Mouse (Mus musculus) thymus, adult 2 months (tissue): ENCODE measurements around the gene Hoxa7.

Experiments used
- CTCF ChIP-seq: fragments of 200-500 bp; IDR thresholded peaks from 2 replicates; pipeline ENCODE4 v1.5.1; 2012; ENCODE audit warnings: mild to moderate bottlenecking, control low read depth, low read length, moderate library complexity, borderline replicate concordance; ENCODE audit not compliant: control insufficient read depth, poor library complexity, insufficient read depth; ENCODE audit errors: extremely low read depth
- POLR2A ChIP-seq: fragments of 200-500 bp; IDR thresholded peaks from 2 replicates; pipeline ENCODE4 v1.6.1; 2012; ENCODE audit warnings: mild to moderate bottlenecking, low read length, control low read depth, moderate library complexity; ENCODE audit not compliant: control insufficient read depth, poor library complexity, insufficient read depth; ENCODE audit errors: extremely low read depth

- TF ChIP-seq CTCF (no peak), POLR2A (no peak)
Observed at GRCm38 (mm10) chr6:52166431-52167077, 55.1 kb downstream of the Hoxa7 start.
